Mouse (Mus musculus): ENCODE results near the gene Zp3.

GRCm38 (mm10) chr5:136007745-136008144 is 27.8 kb downstream of the Zp3 start:
- TF ChIP-seq CTCF (IDR thresholded peaks at IDR 0.05; ENCODE audit: control insufficient read depth, insufficient read depth, insufficient read length) = no peak
- no peak for TF ChIP-seq MAX (IDR thresholded peaks at IDR 0.05)
- TF ChIP-seq USF1 (IDR thresholded peaks at IDR 0.05; ENCODE audit: low read depth) = peak; percentile 89
- no peak for TF ChIP-seq MYOD1 (IDR thresholded peaks at IDR 0.05; ENCODE audit: control insufficient read depth, insufficient read length, low read depth)
- no peak for TF ChIP-seq MYOG (IDR thresholded peaks at IDR 0.05; ENCODE audit: control insufficient read depth, extremely low read depth, insufficient read length)
- no peak for TF ChIP-seq FOSL1 (IDR thresholded peaks at IDR 0.05; ENCODE audit: insufficient read depth, low read length, poor library complexity, severe bottlenecking)
